Mouse (Mus musculus): ENCODE data around the gene Mbd4. TPM values are rescaled to one million over a fixed set of nuclear protein-coding genes. Genes with fewer than 3 reads are reported as not detected.
A peak's percentile ranks its signal among the peaks of the same experiment; 100 is the strongest.

The Mbd4 gene
- total RNA-seq (2014; rRNA removed) (4.8 and 5.8 TPM in 2 replicates), polyA plus RNA-seq (2015; fragmentation: Nextera tagmentation; extraction: Ambion mirVana) (4.1 and 5.2 TPM in 2 replicates)

- Histone ChIP-seq H3K36me3 (ENCODE audit: insufficient read depth, low read length) (no peaks in the 10 kb centered on the region), H3K4me2 (ENCODE audit: low read depth, low read length, poor library complexity, severe bottlenecking) (peak within 1 kb of the TSS; percentile 78), H3K27me3 (ENCODE audit: insufficient read depth, low read length) (no peaks in the 10 kb centered on the region), H3K4me1 (ENCODE audit: insufficient read depth, low read length) (no peaks in the 10 kb centered on the region), H3K27ac (ENCODE audit: low read depth, low read length) (peak within 1 kb of the TSS; percentile 70), H3K9me3 (ENCODE audit: low read length) (no peaks in the 10 kb centered on the region), H3K4me3 (ENCODE audit: low read depth, low read length) (peak within 1 kb of the TSS; percentile 56), H3K9ac (replicated peaks; ENCODE audit: low read length, poor library complexity, severe bottlenecking) (peak within 1 kb of the TSS; percentile 52)
- peak; percentile 56 for TF ChIP-seq CTCF (IDR thresholded peaks at IDR 0.05)
- ATAC-seq (ENCODE audit: low FRiP score) (peak; percentile 98), DNase-seq (ENCODE audit: low spot score) (peak; percentile 99)
- under 1% methylated on average over 51 of the region's 51 CpGs for WGBS
These were observed at the start of gene Mbd4, which contains the start of gene Ift122 for GRCm38 (mm10) chr6:115853091-115853813. TSS of gene Mbd4 (minus strand) at chr6:115853371. TSS of gene Ift122 (plus strand) at chr6:115853470.

GRCm38 (mm10) chr6:115902545-115902944 is 49.4 kb upstream of the Mbd4 start:
- Histone ChIP-seq H3K4me1 (ENCODE audit: insufficient read depth, low read length) (no peaks in the 10 kb centered on the region), H3K9me3 (ENCODE audit: low read length) (no peaks in the 10 kb centered on the region), H3K4me2 (ENCODE audit: low read depth, low read length, poor library complexity, severe bottlenecking) (no peak overlapping the region), H3K36me3 (ENCODE audit: insufficient read depth, low read length) (peaks cover 46% of the 10 kb centered on the region), H3K27ac (ENCODE audit: low read depth, low read length) (no peak overlapping the region), H3K27me3 (ENCODE audit: insufficient read depth, low read length) (no peaks in the 10 kb centered on the region), H3K4me3 (ENCODE audit: low read depth, low read length) (no peak overlapping the region), H3K9ac (replicated peaks; ENCODE audit: low read length, poor library complexity, severe bottlenecking) (no peak overlapping the region)
- DNase-seq (ENCODE audit: low spot score) (no peak), ATAC-seq (ENCODE audit: low FRiP score) (no peak)
- TF ChIP-seq CTCF (IDR thresholded peaks at IDR 0.05), result no peak
- WGBS, result 70% methylated on average over 3 of the region's 3 CpGs

DNA sequence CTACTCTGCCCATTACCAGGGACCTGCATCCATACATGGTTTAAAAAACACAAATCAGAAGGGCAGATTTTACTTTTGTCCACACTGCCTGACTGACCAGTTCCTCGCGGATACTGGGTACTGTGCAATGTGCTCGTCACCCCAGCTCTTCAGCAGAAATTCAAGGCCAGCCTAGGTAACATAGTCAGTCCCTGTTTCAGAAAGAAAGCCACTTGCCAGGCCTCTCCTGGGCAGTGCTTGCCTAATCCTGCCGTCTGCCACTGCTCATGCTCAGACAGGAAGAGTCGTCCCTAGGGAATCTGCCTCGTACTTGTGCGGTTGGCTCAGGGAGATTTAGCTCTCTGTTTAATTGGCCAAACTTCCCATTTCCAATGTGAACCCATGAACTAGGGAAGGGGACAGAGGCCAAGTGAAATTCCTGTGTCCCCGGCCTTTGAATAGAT is 48.3 kb upstream of the Mbd4 start:
- TF ChIP-seq CTCF (IDR thresholded peaks at IDR 0.05), result no peak
- H3K4me3 ChIP-seq (ENCODE audit: low read depth, low read length), result no peak overlapping the region
- H3K36me3 ChIP-seq (ENCODE audit: insufficient read depth, low read length), result peaks cover 42% of the 10 kb centered on the region
- H3K9me3 ChIP-seq (ENCODE audit: low read length), result no peaks in the 10 kb centered on the region
- ATAC-seq (ENCODE audit: low FRiP score), result no peak
- no peaks in the 10 kb centered on the region for H3K27me3 ChIP-seq (ENCODE audit: insufficient read depth, low read length)
- peak; percentile 62 for DNase-seq (ENCODE audit: low spot score)
- H3K4me2 ChIP-seq (ENCODE audit: low read depth, low read length, poor library complexity, severe bottlenecking), result no peak overlapping the region
- no peak overlapping the region for H3K27ac ChIP-seq (ENCODE audit: low read depth, low read length)
- 64% methylated on average over 8 of the region's 8 CpGs for WGBS
- H3K4me1 ChIP-seq (ENCODE audit: insufficient read depth, low read length), result no peaks in the 10 kb centered on the region
- H3K9ac ChIP-seq (replicated peaks; ENCODE audit: low read length, poor library complexity, severe bottlenecking), result no peak overlapping the region

DNA sequence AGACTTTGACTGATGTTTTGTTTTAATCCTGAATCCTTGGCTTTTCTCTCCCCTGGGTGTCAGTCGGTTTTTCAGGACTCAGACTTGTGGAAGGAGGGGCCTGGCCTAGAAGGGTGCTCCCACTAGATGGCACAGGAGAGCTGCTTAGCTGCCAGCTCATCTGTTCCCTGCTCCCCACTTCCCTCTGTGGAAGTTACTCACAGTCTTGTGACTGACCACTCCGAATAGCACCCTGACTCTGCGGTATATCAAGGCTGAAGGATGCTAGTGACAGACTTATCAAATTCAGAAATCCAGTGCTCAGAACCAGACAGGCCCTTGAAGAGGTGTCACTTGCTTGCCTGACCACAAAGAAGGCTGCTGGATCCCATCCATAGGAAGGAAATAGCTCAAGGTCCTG is 47.9 kb upstream of the Mbd4 start:
- TF ChIP-seq CTCF (IDR thresholded peaks at IDR 0.05), result peak; percentile 86
- WGBS, result 28% methylated on average over 3 of the region's 3 CpGs
- Histone ChIP-seq H3K36me3 (ENCODE audit: insufficient read depth, low read length) (peaks cover 41% of the 10 kb centered on the region), H3K27ac (ENCODE audit: low read depth, low read length) (no peak overlapping the region), H3K9ac (replicated peaks; ENCODE audit: low read length, poor library complexity, severe bottlenecking) (no peak overlapping the region), H3K27me3 (ENCODE audit: insufficient read depth, low read length) (no peaks in the 10 kb centered on the region), H3K4me3 (ENCODE audit: low read depth, low read length) (no peak overlapping the region), H3K9me3 (ENCODE audit: low read length) (no peaks in the 10 kb centered on the region), H3K4me2 (ENCODE audit: low read depth, low read length, poor library complexity, severe bottlenecking) (no peak overlapping the region), H3K4me1 (ENCODE audit: insufficient read depth, low read length) (no peaks in the 10 kb centered on the region)
- DNase-seq (ENCODE audit: low spot score), result peak; percentile 80
- no peak; the same call in 1 of the 2 replicates for ATAC-seq (ENCODE audit: low FRiP score)

GRCm38 (mm10) chr6:115897926-115898520 is 44.9 kb upstream of the Mbd4 start:
- no peaks in the 10 kb centered on the region for H3K27me3 ChIP-seq (ENCODE audit: insufficient read depth, low read length)
- WGBS, result 80% methylated on average over 7 of the region's 7 CpGs
- peaks cover 29% of the 10 kb centered on the region for H3K36me3 ChIP-seq (ENCODE audit: insufficient read depth, low read length)
- H3K9ac ChIP-seq (replicated peaks; ENCODE audit: low read length, poor library complexity, severe bottlenecking), result no peak overlapping the region
- no peak overlapping the region for H3K27ac ChIP-seq (ENCODE audit: low read depth, low read length)
- DNase-seq (ENCODE audit: low spot score) (no peak), ATAC-seq (ENCODE audit: low FRiP score) (no peak)
- TF ChIP-seq CTCF (IDR thresholded peaks at IDR 0.05), result no peak
- H3K4me2 ChIP-seq (ENCODE audit: low read depth, low read length, poor library complexity, severe bottlenecking), result no peak overlapping the region
- H3K4me3 ChIP-seq (ENCODE audit: low read depth, low read length), result no peak overlapping the region
- H3K4me1 ChIP-seq (ENCODE audit: insufficient read depth, low read length), result no peaks in the 10 kb centered on the region
- no peaks in the 10 kb centered on the region for H3K9me3 ChIP-seq (ENCODE audit: low read length)

- H3K9me3 ChIP-seq (ENCODE audit: low read length), result no peaks in the 10 kb centered on the region
- H3K27ac ChIP-seq (ENCODE audit: low read depth, low read length), result no peak overlapping the region
- no peak overlapping the region for H3K4me2 ChIP-seq (ENCODE audit: low read depth, low read length, poor library complexity, severe bottlenecking)
- no peak for TF ChIP-seq CTCF (IDR thresholded peaks at IDR 0.05)
- 75% methylated on average over 4 of the region's 4 CpGs for WGBS
- peaks cover 29% of the 10 kb centered on the region; the same call in 1 of the 2 replicates for H3K36me3 ChIP-seq (ENCODE audit: insufficient read depth, low read length)
- no peak overlapping the region for H3K9ac ChIP-seq (replicated peaks; ENCODE audit: low read length, poor library complexity, severe bottlenecking)
- no peak for DNase-seq (ENCODE audit: low spot score)
- no peak overlapping the region for H3K4me3 ChIP-seq (ENCODE audit: low read depth, low read length)
- no peak for ATAC-seq (ENCODE audit: low FRiP score)
- H3K4me1 ChIP-seq (ENCODE audit: insufficient read depth, low read length), result no peaks in the 10 kb centered on the region
- no peaks in the 10 kb centered on the region for H3K27me3 ChIP-seq (ENCODE audit: insufficient read depth, low read length)
These were observed 43.9 kb upstream of the Mbd4 start for GRCm38 (mm10) chr6:115897117-115897516.
